Mouse (Mus musculus) lung, adult 2 months (tissue): Measurements from ENCODE around the gene C8g. TPM values are rescaled to one million over a fixed set of nuclear protein-coding genes. Genes with fewer than 3 reads are reported as not detected.
A peak's percentile ranks its signal among the peaks of the same experiment; 100 is the strongest.

Experiments used
- DNase-seq: peaks from one replicate; pipeline ENCODE4 v3.0.0; 2022
- H3K4me1 ChIP-seq: fragments of 200-500 bp; 2 replicates; pipeline ENCODE4 v1.6.1; 2011; ENCODE audit warnings: low read length; ENCODE audit not compliant: control insufficient read depth, insufficient read depth
- H3K4me3 ChIP-seq: fragments of 200-500 bp; replicated peaks from 2 replicates; pipeline ENCODE3; 2011; ENCODE audit warnings: low read depth, mild to moderate bottlenecking, control low read depth, low read length; ENCODE audit errors: extremely low read depth
- CTCF ChIP-seq: fragments of 200-500 bp; IDR thresholded peaks from 2 replicates; pipeline ENCODE4 v1.5.1; 2011; ENCODE audit warnings: mild to moderate bottlenecking, low read length, control low read depth; ENCODE audit not compliant: insufficient read depth
- POLR2A ChIP-seq: fragments of 200-500 bp; IDR thresholded peaks from 2 replicates; pipeline ENCODE4 v1.6.1; 2011; ENCODE audit warnings: low read depth, mild to moderate bottlenecking, control low read depth, low read length, borderline replicate concordance; ENCODE audit errors: extremely low read depth
- WGBS: fragments of 180-500 bp; shearing (Covaris S2); methylation state at CpG from one replicate; pipeline ENCODE4 v1.1.7; 2018; 5-methylcytosine and 5-hydroxymethylcytosine counted together
- polyA plus RNA-seq: library from polyadenylated mRNA; depleted of rRNA; stranded (reverse); fragments of >200 nt; gene quantifications from 2 replicates; pipeline ENCODE4 v1.2.3, GENCODE M21; 2012

C8g gene
- polyA plus RNA-seq, 1 experiment: 2.7 TPM

GRCm38 (mm10) chr2:25534866-25535182 is 33.3 kb upstream of the C8g start:
- DNase-seq: no peak
- Histone ChIP-seq H3K4me1 (peaks cover 5% of the 10 kb centered on the region; the same call in 1 of the 2 replicates), H3K4me3 (no peak overlapping the region)
- 80% methylated on average over 2 of the region's 2 CpGs for whole genome bisulfite sequencing
- TF ChIP-seq POLR2A (no peak), CTCF (no peak)

- H3K4me3 ChIP-seq: no peak overlapping the region
- TF ChIP-seq POLR2A: no peak
- 36% methylated on average over 3 of the region's 3 CpGs for WGBS
- H3K4me1 ChIP-seq: peaks cover 5% of the 10 kb centered on the region; the same call in 1 of the 2 replicates
- peak; percentile 76 for DNase-seq
Measured at GRCm38 (mm10) chr2:25534178-25534865, 32.8 kb upstream of the C8g start.

GRCm38 (mm10) chr2:25533707-25534106 is 32.2 kb upstream of the C8g start:
- WGBS: 69% methylated on average over 2 of the region's 2 CpGs
- DNase-seq: no peak
- no peak for TF ChIP-seq POLR2A
- no peak for TF ChIP-seq CTCF
- Histone ChIP-seq H3K4me1 (peaks cover 5% of the 10 kb centered on the region; the same call in 1 of the 2 replicates), H3K4me3 (no peak overlapping the region)

GRCm38 (mm10) chr2:25526510-25527302 is 25.2 kb upstream of the C8g start:
- WGBS: 87% methylated on average over 9 of the region's 9 CpGs
- no peak for DNase-seq

GRCm38 (mm10) chr2:25509912-25510311 is 8.4 kb upstream of the C8g start:
- TF ChIP-seq POLR2A: no peak
- TF ChIP-seq CTCF: peak; percentile 53; the same call in 1 of the 2 replicates
- DNase-seq: no peak
- H3K4me3 ChIP-seq: no peak overlapping the region
- no peaks in the 10 kb centered on the region for H3K4me1 ChIP-seq
- WGBS: 51% methylated on average over 3 of the region's 3 CpGs

More at GRCm38 (mm10) chr2:25526510-25527302, 25.2 kb upstream of the C8g start:
- no peak overlapping the region for H3K4me3 ChIP-seq
- TF ChIP-seq POLR2A: no peak
- TF ChIP-seq CTCF: no peak
- H3K4me1 ChIP-seq: no peaks in the 10 kb centered on the region

GRCm38 (mm10) chr2:25506964-25507363 is 5.4 kb upstream of the C8g start:
- H3K4me1 ChIP-seq: no peaks in the 10 kb centered on the region
- TF ChIP-seq POLR2A (no peak), CTCF (peak; percentile 41; the same call in 1 of the 2 replicates)
- DNase-seq: no peak
- no peak overlapping the region for H3K4me3 ChIP-seq
- 38% methylated on average over 5 of the region's 5 CpGs for WGBS

- TF ChIP-seq POLR2A: no peak
- TF ChIP-seq CTCF: no peak
- no peak for DNase-seq
- Histone ChIP-seq H3K4me3 (no peak overlapping the region), H3K4me1 (peaks cover 7% of the 10 kb centered on the region)
- over 99% methylated on average over 4 of the region's 4 CpGs for WGBS
Measured at GRCm38 (mm10) chr2:25505860-25506259, 4.3 kb upstream of the C8g start.

- TF ChIP-seq POLR2A: no peak
- no peak for TF ChIP-seq CTCF
- peaks cover 8% of the 10 kb centered on the region for H3K4me1 ChIP-seq
- 88% methylated on average over 1 of the region's 1 CpGs for WGBS
- H3K4me3 ChIP-seq: no peak overlapping the region
- DNase-seq: no peak
Measured at GRCm38 (mm10) chr2:25505000-25505399, 3.5 kb upstream of the C8g start.

- WGBS: 89% methylated on average over 19 of the region's 19 CpGs
- Histone ChIP-seq H3K4me1 (peaks cover 9% of the 10 kb centered on the region), H3K4me3 (no peak overlapping the region)
- DNase-seq: no peak
- no peak for TF ChIP-seq POLR2A
- TF ChIP-seq CTCF: no peak
Measured at GRCm38 (mm10) chr2:25504538-25504937, 3.0 kb upstream of the C8g start.

GRCm38 (mm10) chr2:25502726-25503125 is 1.2 kb upstream of the C8g start:
- TF ChIP-seq POLR2A: no peak
- no peak for TF ChIP-seq CTCF
- no peak for DNase-seq
- Histone ChIP-seq H3K4me3 (no peak overlapping the region), H3K4me1 (peaks cover 9% of the 10 kb centered on the region)
- 82% methylated on average over 3 of the region's 3 CpGs for WGBS
